Mouse (Mus musculus): ENCODE data around the gene Rb1. TPM values are rescaled to one million over a fixed set of nuclear protein-coding genes. Genes with fewer than 3 reads are reported as not detected.

The Rb1 gene
- polyA plus RNA-seq, 1 experiment from 2014 or later: 48.6 TPM

GRCm38 (mm10) chr14:73234468-73235031 lies 91.1 kb downstream of the Rb1 start:
- no peak overlapping the region for H3K4me3 ChIP-seq (ENCODE audit: inconsistent target)
- peak overlapping the region; percentile 46 for H3K27ac ChIP-seq
- H3K36me3 ChIP-seq (ENCODE audit: inconsistent target): no peaks in the 10 kb centered on the region
- WGBS (ENCODE audit: missing documents): 31% methylated on average over 2 of the region's 2 CpGs
- H3K79me2 ChIP-seq (ENCODE audit: inconsistent target): peaks cover 39% of the 10 kb centered on the region

GRCm38 (mm10) chr14:73231286-73231982 lies 94.2 kb downstream of the Rb1 start:
- no peak overlapping the region for H3K27ac ChIP-seq
- H3K36me3 ChIP-seq (ENCODE audit: inconsistent target): no peaks in the 10 kb centered on the region
- H3K79me2 ChIP-seq (ENCODE audit: inconsistent target): peaks cover 10% of the 10 kb centered on the region; the same call in 1 of the 2 replicates
- 94% methylated on average over 5 of the region's 5 CpGs for WGBS (ENCODE audit: missing documents)
- no peak overlapping the region for H3K4me3 ChIP-seq (ENCODE audit: inconsistent target)

GRCm38 (mm10) chr14:73226849-73227248 lies 98.8 kb downstream of the Rb1 start:
- no peak overlapping the region for H3K4me3 ChIP-seq (ENCODE audit: inconsistent target)
- H3K27ac ChIP-seq: 0 out of 2 replicates have a peak overlapping the region, but pooled peaks have one; percentile 1
- H3K36me3 ChIP-seq (ENCODE audit: inconsistent target): no peaks in the 10 kb centered on the region
- 20% methylated on average over 1 of the region's 1 CpGs for WGBS (ENCODE audit: missing documents)
- H3K79me2 ChIP-seq (ENCODE audit: inconsistent target): no peaks in the 10 kb centered on the region; the same call in 1 of the 2 replicates

GRCm38 (mm10) chr14:73226346-73226745 lies 99.3 kb downstream of the Rb1 start:
- Histone ChIP-seq H3K4me3 (ENCODE audit: inconsistent target) (no peak overlapping the region), H3K36me3 (ENCODE audit: inconsistent target) (no peaks in the 10 kb centered on the region), H3K27ac (no peak overlapping the region), H3K79me2 (ENCODE audit: inconsistent target) (peaks cover 2% of the 10 kb centered on the region; the same call in 1 of the 2 replicates)
- WGBS (ENCODE audit: missing documents): 72% methylated on average over 3 of the region's 3 CpGs

- peaks cover 11% of the 10 kb centered on the region; the same call in 1 of the 2 replicates for H3K79me2 ChIP-seq (ENCODE audit: inconsistent target)
- H3K27ac ChIP-seq: peak overlapping the region; percentile 81
- no peak overlapping the region for H3K4me3 ChIP-seq (ENCODE audit: inconsistent target)
- H3K36me3 ChIP-seq (ENCODE audit: inconsistent target): no peaks in the 10 kb centered on the region
- WGBS (ENCODE audit: missing documents): 20% methylated on average over 9 of the region's 9 CpGs
Measured at GRCm38 (mm10) chr14:73222316-73222970, 103.2 kb downstream of the Rb1 start.

- H3K79me2 ChIP-seq (ENCODE audit: inconsistent target): peaks cover 11% of the 10 kb centered on the region; the same call in 1 of the 2 replicates
- H3K27ac ChIP-seq: no peak overlapping the region
- WGBS (ENCODE audit: missing documents): 100% methylated on average over 1 of the region's 1 CpGs
- peaks cover 11% of the 10 kb centered on the region for H3K36me3 ChIP-seq (ENCODE audit: inconsistent target)
- no peak overlapping the region for H3K4me3 ChIP-seq (ENCODE audit: inconsistent target)
Measured at GRCm38 (mm10) chr14:73217062-73217461, 108.6 kb downstream of the Rb1 start.

- peaks cover 20% of the 10 kb centered on the region for H3K36me3 ChIP-seq (ENCODE audit: inconsistent target)
- 90% methylated on average over 5 of the region's 5 CpGs for WGBS (ENCODE audit: missing documents)
Measured at GRCm38 (mm10) chr14:73211477-73211876, 114.1 kb downstream of the Rb1 start.

GRCm38 (mm10) chr14:73210196-73210595 lies 115.4 kb downstream of the Rb1 start:
- Histone ChIP-seq H3K79me2 (ENCODE audit: inconsistent target) (no peaks in the 10 kb centered on the region), H3K36me3 (ENCODE audit: inconsistent target) (peaks cover 24% of the 10 kb centered on the region), H3K27ac (no peak overlapping the region), H3K4me3 (ENCODE audit: inconsistent target) (no peak overlapping the region)
- WGBS (ENCODE audit: missing documents): 96% methylated on average over 8 of the region's 8 CpGs

More at GRCm38 (mm10) chr14:73211477-73211876, 114.1 kb downstream of the Rb1 start:
- no peak overlapping the region for H3K27ac ChIP-seq
- no peaks in the 10 kb centered on the region for H3K79me2 ChIP-seq (ENCODE audit: inconsistent target)
- H3K4me3 ChIP-seq (ENCODE audit: inconsistent target): no peak overlapping the region

GRCm38 (mm10) chr14:73209262-73209661 lies 116.4 kb downstream of the Rb1 start:
- peaks cover 21% of the 10 kb centered on the region; the same call in 1 of the 2 replicates for H3K36me3 ChIP-seq (ENCODE audit: inconsistent target)

GRCm38 (mm10) chr14:73204016-73204415 lies 121.6 kb downstream of the Rb1 start:
- Histone ChIP-seq H3K36me3 (ENCODE audit: inconsistent target) (0 out of 2 replicates have a peak, but pooled peaks cover 10% of the 10 kb centered on the region), H3K79me2 (ENCODE audit: inconsistent target) (no peaks in the 10 kb centered on the region), H3K27ac (no peak overlapping the region), H3K4me3 (ENCODE audit: inconsistent target) (no peak overlapping the region)
- whole genome bisulfite sequencing (ENCODE audit: missing documents): 62% methylated on average over 3 of the region's 3 CpGs

More at GRCm38 (mm10) chr14:73209262-73209661, 116.4 kb downstream of the Rb1 start:
- no peaks in the 10 kb centered on the region for H3K79me2 ChIP-seq (ENCODE audit: inconsistent target)
- no peak overlapping the region for H3K27ac ChIP-seq
- H3K4me3 ChIP-seq (ENCODE audit: inconsistent target): no peak overlapping the region

- H3K36me3 ChIP-seq (ENCODE audit: inconsistent target): peaks cover 22% of the 10 kb centered on the region
- no peaks in the 10 kb centered on the region for H3K79me2 ChIP-seq (ENCODE audit: inconsistent target)
- no peak overlapping the region for H3K27ac ChIP-seq
- no peak overlapping the region for H3K4me3 ChIP-seq (ENCODE audit: inconsistent target)
- WGBS (ENCODE audit: missing documents): 64% methylated on average over 3 of the region's 3 CpGs
Measured at GRCm38 (mm10) chr14:73201447-73201846, 124.2 kb downstream of the Rb1 start.

GRCm38 (mm10) chr14:73199058-73199457 lies 126.6 kb downstream of the Rb1 start:
- no peak overlapping the region for H3K27ac ChIP-seq
- H3K79me2 ChIP-seq (ENCODE audit: inconsistent target): no peaks in the 10 kb centered on the region
- H3K4me3 ChIP-seq (ENCODE audit: inconsistent target): no peak overlapping the region
- WGBS (ENCODE audit: missing documents): 79% methylated on average over 5 of the region's 5 CpGs
- peaks cover 19% of the 10 kb centered on the region for H3K36me3 ChIP-seq (ENCODE audit: inconsistent target)

- WGBS (ENCODE audit: missing documents): 74% methylated on average over 5 of the region's 7 CpGs
- H3K36me3 ChIP-seq (ENCODE audit: inconsistent target): peaks cover 17% of the 10 kb centered on the region; the same call in 1 of the 2 replicates
Measured at GRCm38 (mm10) chr14:73186875-73187274, 138.7 kb downstream of the Rb1 start.

GRCm38 (mm10) chr14:73181144-73181543 lies 144.5 kb downstream of the Rb1 start:
- 88% methylated on average over 1 of the region's 2 CpGs for whole genome bisulfite sequencing (ENCODE audit: missing documents)
- peaks cover 32% of the 10 kb centered on the region for H3K36me3 ChIP-seq (ENCODE audit: inconsistent target)
- peaks cover 9% of the 10 kb centered on the region; the same call in 1 of the 2 replicates for H3K79me2 ChIP-seq (ENCODE audit: inconsistent target)
- H3K27ac ChIP-seq: peak overlapping the region; percentile 99
- no peak overlapping the region for H3K4me3 ChIP-seq (ENCODE audit: inconsistent target)

More at GRCm38 (mm10) chr14:73186875-73187274, 138.7 kb downstream of the Rb1 start:
- no peak overlapping the region for H3K27ac ChIP-seq
- H3K79me2 ChIP-seq (ENCODE audit: inconsistent target): no peaks in the 10 kb centered on the region
- H3K4me3 ChIP-seq (ENCODE audit: inconsistent target): no peak overlapping the region

- peaks cover 32% of the 10 kb centered on the region for H3K36me3 ChIP-seq (ENCODE audit: inconsistent target)
- H3K27ac ChIP-seq: peak overlapping the region; percentile 99
- H3K79me2 ChIP-seq (ENCODE audit: inconsistent target): peaks cover 9% of the 10 kb centered on the region; the same call in 1 of the 2 replicates
- H3K4me3 ChIP-seq (ENCODE audit: inconsistent target): no peak overlapping the region
- 13% methylated on average over 3 of the region's 3 CpGs for WGBS (ENCODE audit: missing documents)
Measured at GRCm38 (mm10) chr14:73180671-73181070, 145.0 kb downstream of the Rb1 start.

Measured in macrophage (primary cell).